Mouse (Mus musculus) embryonic facial prominence, embryonic 14.5 days (tissue): ENCODE results near the gene Ankrd34a. TPM values are rescaled to one million over a fixed set of nuclear protein-coding genes. Genes with fewer than 3 reads are reported as not detected.

Experiments
- ATAC-seq: fragments of 200-750 bp; cut with Nextera tagmentation; 2 replicates; pipeline ENCODE4 v1.8.0; 2017; ENCODE audit warnings: low read depth, moderate number of reproducible peaks, moderate TSS enrichment
- DNase-seq: peaks from one replicate; pipeline ENCODE4 v3.0.0-alpha.2; 2015; ENCODE audit warnings: low spot score
- H3K27ac ChIP-seq: fragments of 300-500 bp; sonication (generic); replicated peaks from 2 replicates; pipeline ENCODE4 v1.5.1; 2014; ENCODE audit warnings: low read depth, mild to moderate bottlenecking, low read length, moderate library complexity
- H3K27me3 ChIP-seq: fragments of 300-500 bp; sonication (generic); replicated peaks from 2 replicates; pipeline ENCODE4 v1.6.1; 2014; ENCODE audit warnings: low read length; ENCODE audit not compliant: control insufficient read depth, insufficient read depth
- H3K36me3 ChIP-seq: fragments of 300-500 bp; sonication (generic); 2 replicates; pipeline ENCODE4 v1.6.1; 2014; ENCODE audit warnings: low read length, mixed read lengths; ENCODE audit not compliant: control insufficient read depth, insufficient read depth
- H3K4me1 ChIP-seq: fragments of 300-500 bp; sonication (generic); 2 replicates; pipeline ENCODE4 v1.6.1; 2014; ENCODE audit warnings: antibody characterized with exemption, low read length; ENCODE audit not compliant: control insufficient read depth, insufficient read depth
- H3K4me2 ChIP-seq: fragments of 300-500 bp; sonication (generic); 2 replicates; pipeline ENCODE4 v1.6.1; 2014; ENCODE audit warnings: low read depth, mild to moderate bottlenecking, low read length, moderate library complexity, mixed read lengths
- H3K4me3 ChIP-seq: fragments of 300-500 bp; sonication (generic); 2 replicates; pipeline ENCODE4 v1.5.1; 2014; ENCODE audit warnings: low read depth, mild to moderate bottlenecking, low read length
- H3K9ac ChIP-seq: fragments of 300-500 bp; sonication (generic); 2 replicates; pipeline ENCODE4 v1.6.1; 2014; ENCODE audit warnings: low read depth, mild to moderate bottlenecking, low read length, moderate library complexity, mixed read lengths
- H3K9me3 ChIP-seq: fragments of 300-500 bp; sonication (generic); 2 replicates; pipeline ENCODE4 v1.6.1; 2016; ENCODE audit warnings: low read length; ENCODE audit not compliant: control insufficient read depth
- WGBS: fragments of 180-500 bp; shearing (Covaris S2); extraction: QIAGEN DNeasy Blood & Tissue Kit; methylation state at CpG from one replicate; pipeline ENCODE4 v1.1.7; 2014; 5-methylcytosine and 5-hydroxymethylcytosine counted together
- polyA plus RNA-seq: library from polyadenylated mRNA; unstranded; fragments of >200 nt; fragmentation: Nextera tagmentation; extraction: Ambion mirVana; gene quantifications from 2 replicates; pipeline ENCODE4 v1.2.1, GENCODE M21; 2014

Gene Ankrd34a
- polyA plus RNA-seq, 1 experiment from 2014 or later: 3.0 TPM

- Histone ChIP-seq H3K4me2 (peak overlapping the region; percentile 84), H3K4me3 (peak overlapping the region; percentile 64), H3K9ac (peak overlapping the region; percentile 78), H3K9me3 (no peaks in the 10 kb centered on the region), H3K36me3 (peaks cover 22% of the 10 kb centered on the region), H3K27ac (0 out of 2 replicates have a peak overlapping the region, but pooled peaks have one; percentile 10), H3K4me1 (peaks cover 35% of the 10 kb centered on the region), H3K27me3 (no peaks in the 10 kb centered on the region)
- WGBS: 85% methylated on average over 23 of the region's 23 CpGs
- DNase-seq (no peak), ATAC-seq (no peak)
These were observed 36.3 kb upstream of the Ankrd34a start for GRCm38 (mm10) chr3:96559911-96560850.

- H3K4me2 ChIP-seq: peak overlapping the region; percentile 84
- peaks cover 28% of the 10 kb centered on the region for H3K4me1 ChIP-seq
- peak overlapping the region; percentile 44 for H3K27ac ChIP-seq
- ATAC-seq: no peak
- DNase-seq: no peak
- peaks cover 22% of the 10 kb centered on the region for H3K36me3 ChIP-seq
- H3K4me3 ChIP-seq: peak overlapping the region; percentile 64
- H3K27me3 ChIP-seq: no peaks in the 10 kb centered on the region
- WGBS: 83% methylated on average over 9 of the region's 9 CpGs
- no peaks in the 10 kb centered on the region for H3K9me3 ChIP-seq
- peak overlapping the region; percentile 78 for H3K9ac ChIP-seq
These were observed 35.4 kb upstream of the Ankrd34a start for GRCm38 (mm10) chr3:96560881-96561668.

DNA sequence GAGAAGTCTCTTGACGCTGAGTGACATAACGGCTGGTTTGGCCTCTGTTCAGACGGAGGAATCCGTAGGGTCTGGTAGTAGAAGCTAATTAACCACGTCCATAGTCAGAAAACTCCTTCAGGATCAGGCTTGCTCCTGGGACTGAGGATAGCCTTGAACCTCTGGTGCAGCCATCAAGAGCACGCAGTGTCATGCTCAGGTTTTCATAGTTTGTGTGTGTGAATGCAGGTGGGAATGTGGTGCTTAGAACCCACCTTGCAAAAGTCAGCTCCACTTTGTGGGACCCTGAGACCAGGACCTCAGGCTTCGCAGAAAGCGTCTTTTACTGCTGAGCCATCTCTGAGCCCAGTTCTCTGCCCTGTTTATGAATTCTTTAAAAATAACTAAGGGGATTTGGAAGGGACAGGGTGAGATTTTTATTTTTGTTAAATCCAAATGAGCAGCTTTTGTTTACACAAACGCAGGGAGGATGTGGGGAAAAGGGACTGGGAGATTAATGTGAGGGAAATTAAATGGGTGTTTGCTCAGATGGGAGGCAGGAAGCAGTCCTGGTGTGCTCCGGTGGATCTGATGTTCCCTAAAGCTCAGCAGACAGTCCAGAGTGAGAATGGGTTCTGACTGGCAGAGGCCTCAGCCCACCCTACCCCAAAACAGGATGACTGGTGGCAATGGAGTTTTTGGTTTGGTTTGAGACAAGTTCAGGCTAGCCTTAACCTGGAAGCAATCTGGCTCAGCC is 34.3 kb upstream of the Ankrd34a start:
- ATAC-seq (no peak), DNase-seq (no peak)
- Histone ChIP-seq H3K9me3 (no peaks in the 10 kb centered on the region), H3K27ac (peak overlapping the region; percentile 58), H3K4me1 (peaks cover 28% of the 10 kb centered on the region), H3K4me2 (0 out of 2 replicates have a peak overlapping the region, but pooled peaks have one; percentile 84), H3K4me3 (0 out of 2 replicates have a peak overlapping the region, but pooled peaks have one; percentile 5), H3K9ac (no peak overlapping the region), H3K36me3 (peaks cover 22% of the 10 kb centered on the region), H3K27me3 (no peaks in the 10 kb centered on the region)
- WGBS: 49% methylated on average over 10 of the region's 10 CpGs

DNA sequence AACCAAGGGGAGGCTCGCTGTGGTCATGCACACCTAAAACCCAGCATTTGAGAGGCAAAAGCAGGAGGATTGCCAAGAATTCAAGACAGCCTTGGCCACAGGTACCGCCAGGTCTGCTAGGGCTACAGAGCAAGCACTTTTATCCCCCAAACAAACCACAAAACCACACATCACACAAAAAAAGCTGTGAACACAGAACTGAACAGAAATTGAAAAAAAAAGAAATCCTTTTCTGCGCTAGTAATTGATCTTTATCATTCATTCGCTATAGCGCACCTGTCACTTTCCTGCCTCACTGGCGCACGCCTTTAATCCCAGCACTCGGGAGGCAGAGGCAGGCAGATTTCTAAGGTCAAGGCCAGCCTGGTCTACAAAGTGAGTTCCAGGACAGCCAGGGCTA is 33.2 kb upstream of the Ankrd34a start:
- peaks cover 28% of the 10 kb centered on the region for H3K4me1 ChIP-seq
- WGBS: 88% methylated on average over 8 of the region's 8 CpGs
- DNase-seq (no peak), ATAC-seq (no peak)
- no peaks in the 10 kb centered on the region for H3K9me3 ChIP-seq
- no peak overlapping the region for H3K27ac ChIP-seq
- H3K4me2 ChIP-seq: no peak overlapping the region
- H3K36me3 ChIP-seq: peaks cover 22% of the 10 kb centered on the region
- H3K27me3 ChIP-seq: no peaks in the 10 kb centered on the region
- no peak overlapping the region for H3K9ac ChIP-seq
- H3K4me3 ChIP-seq: no peak overlapping the region

- Histone ChIP-seq H3K4me1 (peaks cover 28% of the 10 kb centered on the region), H3K4me2 (no peak overlapping the region), H3K36me3 (peaks cover 22% of the 10 kb centered on the region), H3K4me3 (no peak overlapping the region), H3K27me3 (no peaks in the 10 kb centered on the region), H3K27ac (peak overlapping the region; percentile 33; the same call in 1 of the 2 replicates), H3K9me3 (no peaks in the 10 kb centered on the region), H3K9ac (no peak overlapping the region)
- DNase-seq: no peak
- ATAC-seq: no peak
- 48% methylated on average over 10 of the region's 10 CpGs for WGBS
These were observed 32.4 kb upstream of the Ankrd34a start for GRCm38 (mm10) chr3:96563911-96564632.

DNA sequence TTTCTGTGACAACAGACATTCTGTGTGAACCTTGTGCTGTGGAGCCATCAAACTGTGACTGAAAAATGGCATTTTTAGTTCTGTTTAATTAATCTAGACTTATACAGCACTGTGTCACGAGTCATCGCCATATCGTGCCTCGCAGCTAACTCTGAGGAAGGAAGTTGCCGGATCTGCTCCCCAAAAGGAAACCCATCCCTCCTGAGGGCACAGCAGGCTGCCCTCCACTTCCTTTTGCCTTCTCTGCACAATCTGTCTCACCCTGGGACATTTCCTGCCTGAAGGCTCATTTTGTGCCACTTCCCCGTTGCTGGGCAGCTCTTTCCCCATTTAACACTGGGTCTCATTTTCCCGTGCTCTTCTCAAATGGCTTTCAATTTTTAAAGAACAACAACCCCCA is 31.8 kb upstream of the Ankrd34a start:
- no peak for DNase-seq
- Histone ChIP-seq H3K36me3 (peaks cover 20% of the 10 kb centered on the region), H3K4me1 (peaks cover 25% of the 10 kb centered on the region), H3K9me3 (no peaks in the 10 kb centered on the region), H3K27ac (peak overlapping the region; percentile 33), H3K9ac (no peak overlapping the region), H3K4me2 (no peak overlapping the region), H3K4me3 (no peak overlapping the region), H3K27me3 (no peaks in the 10 kb centered on the region)
- WGBS: 44% methylated on average over 7 of the region's 7 CpGs
- ATAC-seq: no peak

GRCm38 (mm10) chr3:96565105-96565504 is 31.3 kb upstream of the Ankrd34a start:
- 83% methylated on average over 3 of the region's 3 CpGs for WGBS
- Histone ChIP-seq H3K4me2 (no peak overlapping the region), H3K9ac (no peak overlapping the region), H3K27ac (no peak overlapping the region; the same call in 1 of the 2 replicates), H3K4me1 (peaks cover 20% of the 10 kb centered on the region), H3K27me3 (no peaks in the 10 kb centered on the region), H3K4me3 (no peak overlapping the region), H3K9me3 (no peaks in the 10 kb centered on the region), H3K36me3 (peaks cover 15% of the 10 kb centered on the region)
- ATAC-seq: no peak
- no peak for DNase-seq
